Mouse (Mus musculus): ENCODE results near the gene Eif5.
"Not testable (repeated sequence)": the region's sequence is repeated elsewhere in the genome, so short reads cannot be mapped to it uniquely, and the experiment has no call there.

Gene Eif5

DNA sequence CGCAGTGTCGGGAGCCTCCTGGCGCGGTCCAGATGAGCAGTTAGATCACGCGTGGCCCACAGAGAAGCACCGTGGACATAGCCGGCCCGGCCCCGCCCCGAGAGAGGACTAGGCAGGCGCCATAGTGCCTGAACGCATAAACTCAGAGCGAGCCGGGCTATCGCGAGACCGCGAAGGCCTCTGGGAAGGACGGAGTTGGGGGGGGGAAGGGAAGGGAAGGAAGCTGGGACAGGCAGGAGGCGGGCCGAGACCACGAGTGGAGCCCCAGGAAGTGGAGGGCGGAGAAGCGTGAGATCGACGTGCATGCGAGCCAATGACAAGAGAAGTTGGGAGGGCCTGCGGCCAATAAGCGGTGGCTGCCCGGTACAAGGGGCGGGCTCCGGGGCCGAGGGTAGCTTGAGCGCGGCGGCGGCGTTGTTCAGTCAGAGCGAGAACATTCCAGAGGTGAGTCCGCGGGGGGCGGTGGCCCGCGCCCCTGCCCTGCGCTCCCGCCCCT lies at the start of gene Eif5:
Gene Eif5 (plus strand): TSS at position 221 of the 496 bp plus-strand sequence.
- in situ Hi-C loops (cut with MboI, MseI): no loop called here

DNA sequence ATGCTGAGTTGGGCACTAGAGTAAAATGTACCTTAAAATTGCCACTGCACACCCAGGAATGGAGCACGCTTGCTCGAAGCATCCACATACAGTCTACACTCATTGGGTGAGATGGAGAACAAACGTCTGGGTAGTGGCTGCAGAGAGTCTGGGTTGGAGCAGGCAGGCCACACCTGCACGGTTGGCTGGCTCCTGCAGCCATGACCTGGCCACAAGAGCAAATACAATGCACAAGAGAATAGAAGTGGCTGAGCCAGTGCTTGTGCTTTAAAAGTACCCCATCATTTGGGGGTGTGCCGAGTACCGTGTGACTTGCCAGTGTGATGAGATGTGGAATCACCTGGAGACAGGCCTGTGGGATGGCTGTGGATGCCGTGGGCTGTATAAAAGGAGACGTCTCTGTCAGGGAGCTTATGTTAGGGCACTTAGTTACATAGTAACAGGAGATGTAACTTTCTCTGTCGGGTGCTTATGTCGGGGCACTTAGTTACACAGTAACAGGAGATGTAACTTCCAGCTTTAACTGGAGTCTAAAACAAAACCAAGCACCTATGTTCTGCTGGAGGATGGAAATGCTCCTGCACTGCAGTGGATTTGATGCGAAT lies 48.5 kb upstream of the Eif5 start:
- in situ Hi-C loops (cut with MboI, MseI): no loop called here

DNA sequence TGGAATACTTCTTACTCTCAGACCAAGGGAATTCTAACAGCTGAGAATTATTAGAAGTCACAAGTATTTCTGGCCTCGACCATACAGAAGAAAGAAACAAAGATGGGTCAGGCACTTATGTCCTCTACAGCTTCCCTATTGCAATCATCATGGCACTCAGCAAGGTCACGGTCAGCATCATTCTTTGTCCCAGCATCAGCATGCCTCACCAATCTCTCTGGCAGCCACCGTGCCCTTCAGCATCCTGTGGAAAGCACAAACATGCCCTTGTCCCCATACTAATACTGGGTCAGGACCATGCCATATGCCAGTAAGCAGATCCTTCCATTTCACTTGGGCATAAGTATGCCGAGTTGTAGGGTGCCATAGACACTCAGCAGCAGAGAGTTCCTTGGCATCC lies 42.9 kb upstream of the Eif5 start:
- in situ Hi-C loops (cut with MboI, MseI): no loop called here

DNA sequence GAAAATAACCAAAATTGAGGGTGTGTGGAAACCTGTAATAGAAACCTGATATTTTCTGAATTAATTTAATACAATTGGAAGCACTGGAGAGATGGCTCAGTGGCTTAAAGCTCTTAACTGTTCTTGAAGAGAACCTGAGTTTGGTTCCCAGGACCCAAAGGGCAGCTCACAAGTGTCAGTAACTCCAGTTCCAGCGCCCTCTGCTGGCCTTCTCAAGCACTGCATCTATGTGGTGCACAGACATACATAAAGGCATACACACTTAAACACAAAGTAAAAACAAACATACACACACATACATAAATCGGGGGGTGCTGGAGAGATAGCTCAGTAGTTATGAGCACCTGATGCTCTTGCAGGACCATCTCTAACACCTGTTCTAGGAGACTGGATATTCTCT lies 40.7 kb upstream of the Eif5 start:
- in situ Hi-C loops (cut with MboI, MseI): no loop called here

DNA sequence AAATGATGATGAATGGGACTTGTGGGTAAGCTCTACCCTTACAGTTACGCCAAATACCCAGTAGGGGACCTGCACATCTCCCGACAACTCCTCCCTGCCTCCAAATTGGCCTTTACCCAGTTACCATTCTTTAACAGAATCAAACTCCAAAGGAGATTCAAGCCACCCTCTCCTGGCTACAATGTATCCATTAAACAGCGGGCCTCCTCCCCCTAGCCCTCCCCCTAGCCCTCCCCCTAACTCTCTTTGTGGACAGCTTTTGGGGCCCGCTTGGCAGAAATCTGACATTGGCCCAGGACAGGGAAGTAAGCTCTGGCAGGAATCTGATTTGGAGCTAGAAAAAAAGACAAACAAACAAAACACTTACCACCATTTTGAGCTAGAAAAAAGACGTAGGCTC lies 38.2 kb upstream of the Eif5 start:
- in situ Hi-C loops (cut with MboI, MseI): no loop called here

DNA sequence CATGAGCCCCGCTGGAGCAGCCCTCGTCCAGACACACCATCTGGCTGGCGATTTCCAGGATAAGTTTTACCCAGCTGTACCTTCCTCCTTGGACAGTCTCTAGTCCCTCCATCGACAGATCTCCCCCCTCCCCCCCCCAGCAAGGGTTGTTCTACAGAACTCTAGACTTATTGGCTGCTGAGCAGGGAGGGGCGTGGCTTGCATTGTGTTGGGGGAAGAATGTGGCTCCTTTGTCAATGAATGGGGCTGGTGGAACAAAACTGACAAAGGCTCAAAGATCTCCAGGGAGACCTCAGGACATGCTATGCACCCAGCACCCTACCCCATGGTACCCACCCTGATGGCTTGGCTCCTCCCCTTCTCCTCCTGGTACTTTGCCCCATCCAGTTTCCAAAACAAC lies 37.1 kb upstream of the Eif5 start:
- in situ Hi-C loops (cut with MboI, MseI): no loop called here

DNA sequence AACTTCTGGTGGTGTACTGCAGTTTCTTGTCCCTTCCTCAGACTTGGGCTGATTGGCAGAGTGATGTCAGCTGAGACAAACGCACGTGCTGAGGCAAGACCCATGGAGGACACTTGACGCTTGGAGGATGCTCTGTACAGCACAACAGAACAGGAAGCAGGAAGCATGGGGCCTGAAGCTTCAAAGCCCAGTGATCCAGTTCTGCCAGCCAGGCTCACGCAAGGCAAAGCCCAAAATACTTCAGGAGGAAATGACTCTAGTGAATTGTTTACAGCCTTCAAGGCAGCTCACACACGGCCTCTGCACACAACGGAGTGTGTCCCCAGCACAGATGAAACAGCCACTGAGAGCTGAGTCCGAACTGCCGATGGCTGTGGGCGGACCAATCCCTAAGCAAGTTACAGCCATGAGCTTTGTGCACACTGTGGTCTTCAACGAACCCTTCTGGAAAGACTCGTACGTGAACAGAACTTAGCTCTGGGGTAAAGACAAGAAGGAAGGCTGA lies 34.7 kb upstream of the Eif5 start:
- in situ Hi-C loops (cut with MboI, MseI): no loop called here

DNA sequence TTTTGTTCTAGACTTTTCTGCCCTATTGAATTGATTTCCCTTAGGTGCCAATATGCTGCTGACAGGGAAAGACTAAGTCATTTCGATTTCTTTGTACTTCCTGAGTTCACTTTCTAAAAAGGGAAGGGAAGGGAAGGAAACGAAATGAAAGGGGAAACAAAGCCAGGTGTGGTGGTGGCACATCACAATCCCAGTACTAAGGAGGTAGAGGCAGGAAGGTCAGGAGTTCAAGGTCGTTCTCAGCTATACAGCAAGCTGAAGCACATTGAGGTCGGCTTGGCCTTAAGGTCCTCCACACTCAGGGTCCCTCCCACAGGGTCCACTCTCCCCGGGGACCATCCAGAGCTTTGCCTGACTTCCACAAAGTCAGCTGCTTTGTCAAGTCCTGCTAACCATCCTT lies 34.2 kb upstream of the Eif5 start:
- in situ Hi-C loops (cut with MboI, MseI): no loop called here

DNA sequence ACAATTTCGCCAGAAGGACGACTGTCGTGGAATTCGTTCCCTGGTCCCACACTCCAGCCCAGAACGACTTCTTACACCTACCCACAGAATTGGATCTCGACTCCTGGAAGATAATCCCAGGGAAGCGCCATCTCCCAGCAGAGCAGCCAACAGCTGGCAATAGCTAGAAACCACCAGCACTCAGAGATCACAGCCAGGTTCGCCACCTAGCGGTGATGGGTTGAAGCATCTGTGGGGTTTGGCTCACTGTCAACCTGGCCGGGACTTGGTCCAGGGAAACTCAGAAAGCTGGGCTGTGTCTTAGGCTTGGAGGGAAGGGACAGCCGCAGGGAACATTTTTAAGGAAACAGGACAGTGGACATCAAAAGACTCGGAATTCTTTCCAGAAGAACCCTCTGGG lies 32.9 kb upstream of the Eif5 start:
- in situ Hi-C loops (cut with MboI, MseI): no loop called here

DNA sequence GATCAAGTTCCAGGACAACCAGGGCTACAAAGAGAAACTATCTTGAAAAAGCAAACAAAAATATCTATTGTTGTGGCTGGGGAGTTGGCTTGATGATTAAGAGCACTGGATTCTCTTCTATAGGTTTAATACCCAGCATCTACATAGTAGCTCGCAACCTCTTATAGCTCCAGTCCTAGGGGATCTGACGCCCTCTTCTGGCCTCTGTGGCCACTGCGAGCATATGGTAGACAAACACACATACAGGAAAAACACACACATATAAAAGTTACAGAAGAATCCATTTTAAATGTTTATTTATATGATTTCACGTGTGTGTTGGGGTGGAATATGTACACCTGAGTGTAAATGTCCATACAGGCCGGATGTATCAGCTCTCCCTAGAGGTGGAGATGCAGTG lies 30.8 kb upstream of the Eif5 start:
- in situ Hi-C loops (cut with MboI, MseI): no loop called here

DNA sequence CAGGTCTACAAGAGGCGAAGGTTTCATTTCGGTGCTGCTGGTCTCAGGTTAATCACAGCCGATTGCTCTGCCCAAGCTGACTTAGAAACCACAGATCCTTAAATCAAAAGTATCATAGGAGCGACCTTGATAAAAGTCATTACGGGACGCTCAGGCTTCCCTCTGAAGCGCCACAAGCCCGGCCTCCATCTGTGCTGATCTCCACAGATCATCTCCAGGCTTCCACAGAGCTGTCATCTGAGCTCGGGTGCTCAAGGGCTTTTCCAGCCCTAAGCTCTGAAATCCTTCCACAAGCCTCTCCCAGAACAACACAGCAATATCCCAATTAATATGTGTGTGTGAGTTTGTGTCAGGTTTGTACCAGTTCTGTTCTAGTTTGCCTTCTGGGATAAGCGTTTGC lies 29.9 kb upstream of the Eif5 start:
- in situ Hi-C loops (cut with MboI, MseI): no loop called here

DNA sequence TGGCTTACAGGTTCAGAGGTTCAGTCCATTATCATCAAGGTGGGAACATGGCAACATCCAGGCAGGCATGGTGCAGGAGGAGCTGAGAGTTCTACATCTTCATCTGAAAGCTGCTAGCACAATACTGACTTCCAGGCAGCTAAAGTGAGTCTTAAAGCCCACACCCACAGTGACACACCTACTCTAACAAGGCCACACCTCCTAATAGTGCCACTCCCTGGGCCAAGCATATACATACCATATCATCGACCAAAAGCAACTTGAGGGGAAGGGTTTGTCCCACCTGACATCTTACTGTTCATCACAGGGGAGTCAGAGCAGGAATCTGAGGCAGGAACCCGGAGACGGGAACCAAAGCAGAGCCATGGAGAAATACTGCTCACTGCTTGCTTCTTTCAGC lies 29.4 kb upstream of the Eif5 start:
- in situ Hi-C loops (cut with MboI, MseI): not testable (repeated sequence)

DNA sequence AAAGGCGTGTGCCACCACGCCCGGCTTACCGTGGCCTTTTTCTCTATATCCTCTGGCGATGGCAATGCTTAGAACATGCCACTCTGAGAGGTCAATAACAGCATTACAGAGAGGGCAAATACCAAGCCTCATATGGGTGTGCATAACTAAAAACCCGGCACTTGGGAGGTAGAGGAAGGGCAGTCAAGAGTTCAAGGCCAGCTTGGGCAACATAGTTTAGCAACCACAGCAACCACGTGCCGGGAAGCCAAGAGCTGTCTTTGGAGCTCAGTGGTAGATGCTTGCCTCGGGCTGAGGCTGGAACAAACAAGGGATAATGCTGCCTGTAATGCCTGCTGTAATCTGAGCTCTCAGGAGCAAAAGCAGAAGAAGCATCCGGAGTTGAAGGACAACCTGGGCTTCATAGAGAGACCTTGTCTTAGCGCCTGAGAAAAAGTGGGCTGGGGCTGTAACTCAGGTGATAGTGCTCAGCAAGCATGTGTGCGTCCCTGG lies 25.2 kb upstream of the Eif5 start:
- in situ Hi-C loops (cut with MboI, MseI): no loop called here

DNA sequence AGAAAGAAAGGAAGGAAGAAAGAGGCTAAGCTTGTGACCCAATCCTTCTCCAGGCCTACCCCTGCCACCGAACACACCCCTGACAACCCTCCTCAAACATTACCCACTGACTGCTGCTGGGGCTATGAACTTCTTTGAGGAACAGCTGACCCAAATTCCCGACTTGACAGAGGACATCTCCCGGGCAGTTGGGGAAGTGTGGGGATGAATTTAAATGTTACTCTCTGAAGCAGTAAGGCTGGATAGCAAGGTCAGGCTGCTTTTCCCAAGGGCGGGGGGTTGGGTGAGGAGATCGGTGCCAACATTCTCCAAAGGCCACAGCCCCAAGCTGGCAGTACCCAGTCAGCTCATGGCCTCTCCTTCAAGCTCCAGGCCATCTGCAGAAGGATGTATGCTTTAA lies 24.1 kb upstream of the Eif5 start:
- in situ Hi-C loops (cut with MboI, MseI): no loop called here

DNA sequence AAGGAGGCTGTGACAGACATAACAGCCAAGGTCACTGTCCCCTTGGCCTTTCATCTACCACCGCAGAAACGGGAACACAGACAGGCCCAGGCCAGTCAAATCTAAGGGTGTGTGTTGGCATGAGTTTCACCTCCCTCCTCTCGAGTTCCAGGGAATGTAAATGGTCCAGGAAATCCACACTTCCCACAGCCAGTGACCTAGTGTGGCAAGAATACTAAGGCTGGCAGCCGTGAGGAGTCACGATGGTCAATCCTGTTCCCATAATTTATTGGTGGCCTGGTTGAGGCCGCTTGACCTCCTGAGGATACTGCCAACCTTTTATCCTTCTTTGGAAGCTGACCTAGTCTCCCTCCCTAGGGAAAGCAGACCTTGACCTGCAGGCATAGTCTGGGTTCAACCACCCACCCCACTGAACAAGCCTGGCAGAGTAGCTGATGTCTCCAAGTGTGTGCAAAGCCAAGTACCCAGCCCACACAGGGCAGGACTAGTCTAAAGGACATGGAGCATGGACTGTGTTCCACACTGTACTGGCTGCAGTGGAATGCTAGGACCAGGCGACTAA lies 23.5 kb upstream of the Eif5 start:
- in situ Hi-C loops (cut with MboI, MseI): no loop called here

DNA sequence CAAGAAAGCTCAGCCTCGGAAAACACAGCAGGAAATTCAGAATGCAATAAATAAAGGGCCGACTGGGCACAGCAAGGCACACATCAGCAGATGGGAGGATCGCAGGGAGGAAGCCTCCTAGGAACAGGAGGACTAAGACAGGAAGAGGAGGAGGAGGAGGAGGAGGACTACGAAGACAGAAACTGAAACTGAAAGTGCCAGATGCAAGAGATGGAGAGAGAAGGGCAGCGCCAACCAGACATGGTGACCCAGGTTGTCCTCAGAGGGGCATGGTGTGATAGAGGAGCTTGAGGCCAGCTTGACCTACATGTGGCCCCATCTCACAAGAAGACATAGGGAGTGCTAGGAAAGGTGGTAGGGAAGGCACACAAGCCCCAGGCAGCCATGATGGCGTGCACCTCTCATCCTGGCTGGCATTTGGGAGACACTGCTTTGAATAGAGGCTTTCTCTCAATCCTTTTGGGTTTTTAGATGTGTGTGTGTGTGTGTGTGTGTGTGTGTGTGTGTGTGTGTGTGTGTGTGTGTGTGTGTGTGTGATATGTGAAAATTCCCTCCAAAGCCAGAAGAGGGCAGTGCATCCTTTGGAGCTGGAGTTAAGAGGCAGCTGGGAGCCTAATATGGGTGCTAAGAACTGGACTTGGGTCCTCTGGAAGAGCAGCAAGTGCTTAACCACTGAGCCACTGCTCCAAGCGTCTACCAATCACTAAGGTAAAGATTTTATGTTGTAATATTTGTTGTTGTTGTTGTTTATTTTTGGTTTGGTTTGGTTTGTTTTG lies 22.8 kb upstream of the Eif5 start:
- in situ Hi-C loops (cut with MboI, MseI): no loop called here

DNA sequence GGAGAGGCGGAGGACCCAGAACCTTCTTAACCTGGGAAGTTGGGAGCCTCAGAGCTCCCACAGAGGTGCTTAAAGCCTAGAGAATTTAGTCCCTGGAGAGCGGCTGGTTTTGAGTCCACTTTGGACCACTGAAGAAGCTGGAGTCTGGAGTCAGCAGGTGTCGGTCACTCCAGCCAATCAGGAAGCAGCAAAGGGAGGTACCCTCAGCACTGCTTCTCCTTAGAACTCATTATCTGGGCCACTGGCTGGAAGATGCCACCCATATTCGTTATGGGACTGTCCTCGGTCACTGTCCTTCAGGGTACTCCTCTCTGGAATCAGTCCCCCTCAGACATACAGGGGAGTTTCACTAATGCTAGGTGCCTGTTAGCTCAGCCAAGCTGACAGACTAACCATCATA lies 21.9 kb upstream of the Eif5 start:
- in situ Hi-C loops (cut with MboI, MseI): no loop called here

DNA sequence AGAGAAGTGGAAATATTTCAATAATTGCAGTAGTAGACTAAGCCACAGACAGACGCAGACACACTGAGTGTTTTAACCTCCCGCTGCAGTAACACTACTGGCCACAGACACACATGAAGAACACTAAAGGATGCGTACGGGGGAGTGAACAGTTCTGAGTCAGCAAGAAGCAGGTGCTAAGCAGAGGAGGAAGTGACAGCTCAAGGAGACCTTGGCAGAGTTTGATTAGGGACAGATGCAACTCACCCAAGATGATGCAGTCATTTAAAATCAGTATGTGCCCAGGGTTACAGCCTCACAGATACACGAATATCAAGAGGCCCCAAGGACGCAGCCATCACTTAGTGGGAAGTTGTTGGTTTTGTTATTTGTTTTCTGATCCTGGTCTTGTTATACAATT lies 21.0 kb upstream of the Eif5 start:
- in situ Hi-C loops (cut with MboI, MseI): no loop called here

DNA sequence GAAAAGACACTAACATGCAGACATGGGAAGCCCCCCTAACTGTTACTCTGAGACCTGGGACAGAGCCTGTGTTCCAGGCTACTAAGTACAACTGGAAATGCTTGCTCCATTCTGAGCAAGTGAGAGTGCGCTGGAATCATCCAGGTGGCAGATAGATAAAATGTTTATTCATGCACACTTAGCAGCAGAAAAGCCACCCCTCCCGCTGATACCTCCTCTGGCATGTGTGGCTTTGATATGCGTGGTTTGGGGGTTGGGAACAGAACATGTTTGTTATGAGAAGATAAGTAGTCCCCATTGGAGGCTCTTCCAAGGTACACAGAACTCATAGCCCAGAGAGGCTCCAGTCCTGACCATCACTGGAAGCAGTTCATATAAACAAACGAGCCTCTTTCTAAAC lies 19.9 kb upstream of the Eif5 start:
- in situ Hi-C loops (cut with MboI, MseI): no loop called here

DNA sequence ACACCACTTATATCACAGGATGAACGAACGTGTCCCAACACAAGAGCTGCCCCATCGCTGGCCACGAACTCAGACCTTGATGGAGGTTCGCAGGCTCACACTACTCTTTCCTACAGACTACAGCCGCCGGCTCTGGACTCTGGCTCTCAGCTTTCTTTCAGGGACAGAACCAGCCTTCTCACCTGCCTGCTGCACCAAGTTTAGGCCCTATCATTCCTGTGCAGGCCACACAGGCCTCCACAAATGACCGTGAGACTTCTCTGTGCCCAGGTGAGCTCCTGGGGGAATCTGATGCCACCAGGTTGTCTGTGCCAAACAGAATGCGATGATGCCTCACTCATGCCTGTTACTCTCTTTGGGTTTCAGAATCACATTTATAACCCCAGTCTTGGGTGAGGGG lies 19.4 kb upstream of the Eif5 start:
- in situ Hi-C loops (cut with MboI, MseI): no loop called here

DNA sequence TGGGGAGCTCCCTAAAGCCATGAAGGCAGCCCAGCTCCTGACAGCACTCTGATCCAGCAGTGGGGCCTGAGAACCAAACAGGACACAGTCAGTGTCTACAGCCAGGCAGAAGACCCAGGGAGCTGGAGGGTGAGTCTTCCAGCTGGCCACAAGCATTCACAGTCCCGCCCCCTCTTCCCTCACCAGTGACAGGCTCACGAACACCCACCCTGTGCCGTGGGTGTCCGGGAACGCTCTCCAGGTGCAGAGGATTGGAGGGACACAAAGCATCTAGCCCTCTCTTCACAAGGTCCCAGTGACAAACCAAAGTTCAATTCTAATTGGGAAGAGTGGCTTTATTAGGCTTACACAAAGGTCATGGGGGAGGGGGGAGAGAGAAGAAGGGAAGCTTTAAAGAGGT lies 18.0 kb upstream of the Eif5 start:
- in situ Hi-C loops (cut with MboI, MseI): no loop called here

DNA sequence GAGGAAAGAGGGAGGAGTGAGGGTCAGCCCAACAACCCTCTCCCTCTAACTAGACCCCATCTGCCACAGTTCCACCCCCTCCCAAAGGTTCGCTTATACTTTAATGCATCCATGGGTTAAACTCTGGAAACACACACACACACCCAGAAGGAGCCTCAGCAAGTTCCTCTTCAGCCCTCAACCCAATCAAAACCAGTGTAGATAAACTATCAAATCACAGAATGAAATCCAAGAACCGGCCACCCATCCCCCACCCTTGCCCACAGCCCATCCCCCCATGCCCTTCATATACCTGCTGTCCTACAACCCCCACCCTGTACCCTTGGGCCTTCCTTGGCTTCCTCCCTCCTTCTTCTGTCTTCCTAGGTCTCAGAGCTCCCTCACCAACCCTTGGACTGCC lies 16.8 kb upstream of the Eif5 start:
- in situ Hi-C loops (cut with MboI, MseI): no loop called here

DNA sequence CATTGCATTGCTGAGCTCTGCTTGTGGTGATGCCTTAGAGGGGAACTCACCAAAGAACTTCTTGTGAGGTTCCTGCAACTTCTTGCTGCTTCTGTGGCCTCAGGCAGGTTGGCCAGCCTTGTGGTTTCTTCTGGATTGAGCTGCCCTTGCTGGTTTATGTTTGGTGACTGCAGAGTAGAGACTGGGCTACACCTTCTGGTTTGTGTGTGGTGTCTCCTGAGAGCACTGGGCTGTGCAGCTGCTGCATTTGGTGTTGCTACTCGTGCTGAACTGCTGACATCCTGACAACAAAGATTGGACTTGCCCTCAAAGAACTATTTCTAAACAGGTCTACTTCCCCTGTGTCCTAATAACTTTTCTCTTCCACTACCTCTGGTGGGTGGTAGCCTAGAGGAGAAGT lies 13.3 kb upstream of the Eif5 start:
- in situ Hi-C loops (cut with MboI, MseI): no loop called here
